Mouse (Mus musculus): ENCODE measurements around the gene Sos2. TPM values are rescaled to one million over a fixed set of nuclear protein-coding genes. Genes with fewer than 3 reads are reported as not detected.
"Not testable (repeated sequence)": the region's sequence is repeated elsewhere in the genome, so short reads cannot be mapped to it uniquely, and the experiment has no call there.

Gene Sos2
- polyA plus RNA-seq, 1 experiment from 2014 or later = 12.4 TPM

DNA sequence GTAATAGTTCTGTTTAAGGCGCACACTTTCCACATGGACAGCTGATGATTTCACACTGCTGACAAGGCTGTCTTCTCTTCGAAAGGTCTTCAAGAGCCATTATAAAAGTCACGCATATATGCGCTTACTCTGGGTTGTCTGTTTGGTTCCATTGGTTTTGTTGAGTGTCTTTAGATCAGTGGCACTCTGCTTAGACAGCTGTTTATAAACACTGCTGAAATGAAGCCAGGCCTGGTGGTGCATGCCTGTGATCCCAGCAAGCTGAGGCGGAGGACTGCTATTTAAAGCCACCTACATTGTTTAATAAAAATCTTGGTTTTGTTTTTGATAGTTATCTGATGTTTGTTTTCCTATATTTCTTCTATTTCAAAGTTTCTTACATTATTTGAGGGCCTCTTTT is 14.9 kb downstream of the Sos2 start:
- H3K36me3 ChIP-seq = peaks cover 14% of the 10 kb centered on the region
- H3K4me3 ChIP-seq (replicated peaks) = no peak overlapping the region
- H3K27me3 ChIP-seq = no peaks in the 10 kb centered on the region
- 97% methylated on average over 5 of the region's 5 CpGs for WGBS
- ATAC-seq = no peak
- no peaks in the 10 kb centered on the region; the same call in 1 of the 2 replicates for H3K9me3 ChIP-seq
- H3K9ac ChIP-seq (replicated peaks) = no peak overlapping the region
- no peaks in the 10 kb centered on the region for H3K4me1 ChIP-seq (replicated peaks)
- H3K27ac ChIP-seq = no peak overlapping the region
- no peak overlapping the region for H3K4me2 ChIP-seq (replicated peaks)

DNA sequence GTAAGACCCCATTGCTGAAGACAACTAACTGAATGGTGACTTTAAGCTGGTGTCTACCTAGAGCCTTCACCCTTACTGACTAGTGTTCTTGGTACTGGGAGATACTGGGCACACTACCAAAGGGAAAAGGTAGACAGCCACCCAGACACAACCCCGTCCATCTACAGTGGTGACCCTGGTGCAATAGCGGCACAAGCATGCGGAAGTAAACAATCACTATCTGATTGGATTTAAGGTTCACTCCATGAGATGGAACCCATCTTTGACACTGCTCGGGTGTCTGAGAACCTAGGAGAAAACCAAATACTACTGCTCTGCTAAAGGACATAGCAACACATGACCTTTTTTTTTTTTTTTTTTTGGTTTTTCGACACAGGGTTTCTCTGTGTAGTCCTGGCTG is 20.0 kb downstream of the Sos2 start:
- 95% methylated on average over 5 of the region's 5 CpGs for WGBS
- H3K36me3 ChIP-seq = peaks cover 11% of the 10 kb centered on the region
- no peak overlapping the region for H3K4me2 ChIP-seq (replicated peaks)
- ATAC-seq = no peak
- H3K9ac ChIP-seq (replicated peaks) = no peak overlapping the region
- no peaks in the 10 kb centered on the region; the same call in 1 of the 2 replicates for H3K9me3 ChIP-seq
- no peaks in the 10 kb centered on the region for H3K4me1 ChIP-seq (replicated peaks)
- H3K27me3 ChIP-seq = no peaks in the 10 kb centered on the region
- H3K27ac ChIP-seq = no peak overlapping the region
- no peak overlapping the region for H3K4me3 ChIP-seq (replicated peaks)

DNA sequence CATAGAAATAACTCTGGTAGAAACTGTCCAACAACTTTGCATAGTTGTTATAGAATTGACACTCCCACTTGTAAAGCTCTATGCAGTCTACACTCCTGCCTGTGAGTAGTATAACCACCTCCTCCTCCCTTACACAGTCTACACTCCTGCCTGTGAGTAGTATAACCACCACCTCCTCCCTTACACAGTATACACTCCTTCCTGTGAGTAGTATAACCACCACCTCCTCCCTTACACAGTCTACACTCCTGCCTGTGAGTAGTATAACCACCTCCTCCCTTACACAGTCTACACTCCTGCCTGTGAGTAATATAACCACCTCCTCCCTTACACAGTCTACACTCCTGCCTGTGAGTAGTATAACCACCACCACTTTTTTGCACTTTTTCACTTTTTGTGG is 27.7 kb downstream of the Sos2 start:
- not testable (repeated sequence) for H3K4me3 ChIP-seq (replicated peaks); H3K4me1 ChIP-seq (replicated peaks); H3K4me2 ChIP-seq (replicated peaks); H3K9me3 ChIP-seq; H3K27ac ChIP-seq; H3K27me3 ChIP-seq; H3K9ac ChIP-seq (replicated peaks)
- ATAC-seq = peak; percentile 94
- peaks cover 22% of the 10 kb centered on the region for H3K36me3 ChIP-seq

DNA sequence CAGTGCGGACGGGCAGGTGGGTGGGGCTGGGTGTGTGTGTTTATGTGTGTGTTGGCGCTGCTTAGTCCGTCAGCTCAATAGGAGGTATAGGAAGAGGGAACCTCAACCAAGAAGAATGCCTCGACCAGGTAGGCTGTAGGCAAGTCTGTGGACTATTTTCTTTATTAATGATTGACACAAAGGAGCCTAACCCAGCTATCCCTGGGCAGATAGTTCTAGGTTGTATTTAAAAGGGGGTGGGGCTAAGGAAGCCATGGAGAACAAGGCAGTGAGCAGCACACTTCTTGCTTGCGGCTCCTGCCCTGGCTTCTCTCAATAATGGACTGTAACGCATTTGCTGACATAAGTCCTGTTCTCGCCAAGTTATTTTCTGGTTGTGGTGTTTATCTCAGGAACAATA is 32.1 kb downstream of the Sos2 start:
- no peak overlapping the region for H3K9ac ChIP-seq (replicated peaks)
- H3K36me3 ChIP-seq = peaks cover 37% of the 10 kb centered on the region
- no peak for ATAC-seq
- no peak overlapping the region for H3K4me2 ChIP-seq (replicated peaks)
- H3K4me3 ChIP-seq (replicated peaks) = no peak overlapping the region
- no peak overlapping the region for H3K27ac ChIP-seq
- H3K27me3 ChIP-seq = no peaks in the 10 kb centered on the region
- 0 out of 2 replicates have a peak, but pooled peaks cover 7% of the 10 kb centered on the region for H3K9me3 ChIP-seq
- 89% methylated on average over 8 of the region's 8 CpGs for WGBS
- no peaks in the 10 kb centered on the region for H3K4me1 ChIP-seq (replicated peaks)

DNA sequence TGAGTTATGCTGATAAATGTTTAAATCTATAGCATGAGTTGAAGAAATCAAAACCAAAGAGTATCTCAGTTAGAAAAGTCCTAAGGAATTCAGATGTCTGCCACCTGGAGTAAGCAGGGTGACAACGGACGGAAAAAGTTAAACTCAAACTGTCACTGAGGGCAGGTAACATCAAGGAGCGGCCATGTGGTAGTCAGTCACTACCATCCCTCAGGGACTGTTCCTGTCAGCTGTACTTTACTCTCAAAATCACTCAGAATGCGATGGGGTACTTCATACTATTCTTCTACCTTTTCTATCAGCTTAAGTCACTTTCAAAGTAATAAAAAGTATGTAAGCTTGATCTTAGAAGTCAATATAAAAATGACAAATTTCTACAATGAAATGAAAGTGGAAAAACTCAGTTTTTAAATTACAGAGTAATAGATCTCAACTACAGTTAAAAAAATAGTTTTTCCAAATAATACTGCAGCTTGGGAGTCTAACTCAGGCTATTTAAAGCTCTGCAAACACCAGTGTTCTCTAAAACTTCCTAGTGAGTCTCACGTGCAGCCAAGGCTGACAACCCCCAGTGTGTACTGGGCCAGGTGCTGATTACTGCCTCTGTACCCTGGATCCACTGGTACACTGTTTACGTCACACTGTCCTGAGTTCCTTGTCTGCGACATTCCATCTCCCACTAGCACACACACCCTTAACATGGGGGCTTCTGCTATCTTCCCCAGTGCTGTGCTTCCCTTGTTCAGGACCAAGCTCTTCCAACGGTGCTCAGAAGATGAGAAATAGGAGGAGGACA is 35.6 kb downstream of the Sos2 start:
- WGBS = 97% methylated on average over 8 of the region's 8 CpGs

DNA sequence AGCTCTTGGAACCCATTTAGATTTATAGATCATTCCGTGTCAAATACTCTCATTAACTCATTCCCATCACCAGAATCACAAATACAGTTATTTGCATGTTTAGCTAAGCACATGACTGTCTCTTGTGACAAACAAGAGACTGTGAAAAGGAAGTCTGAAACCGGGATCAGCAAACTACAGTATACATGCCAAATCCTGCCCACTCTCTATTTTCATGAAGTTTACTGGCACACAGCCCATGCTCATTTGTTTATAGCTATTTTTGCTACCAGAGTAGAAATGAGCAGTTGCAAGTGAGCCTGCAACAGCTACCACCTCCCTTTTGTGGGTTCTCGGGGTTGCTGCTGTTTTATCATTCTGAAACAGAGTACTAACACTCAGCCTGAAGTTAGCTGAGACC is 36.8 kb downstream of the Sos2 start:
- peaks cover 20% of the 10 kb centered on the region for H3K36me3 ChIP-seq
- no peak overlapping the region for H3K4me2 ChIP-seq (replicated peaks)
- no peak overlapping the region for H3K4me3 ChIP-seq (replicated peaks)
- H3K9me3 ChIP-seq = no peaks in the 10 kb centered on the region
- no peak for ATAC-seq
- no peak overlapping the region for H3K27ac ChIP-seq
- no peaks in the 10 kb centered on the region for H3K4me1 ChIP-seq (replicated peaks)
- WGBS = 84% methylated on average over 3 of the region's 3 CpGs
- no peaks in the 10 kb centered on the region for H3K27me3 ChIP-seq
- no peak overlapping the region for H3K9ac ChIP-seq (replicated peaks)

More for the DNA sequence above, 35.6 kb downstream of the Sos2 start:
- Histone ChIP-seq H3K36me3 (peaks cover 18% of the 10 kb centered on the region), H3K4me3 (replicated peaks) (no peak overlapping the region), H3K27ac (no peak overlapping the region), H3K4me2 (replicated peaks) (no peak overlapping the region), H3K4me1 (replicated peaks) (no peaks in the 10 kb centered on the region), H3K9ac (replicated peaks) (no peak overlapping the region), H3K9me3 (no peaks in the 10 kb centered on the region), H3K27me3 (no peaks in the 10 kb centered on the region)
- no peak for ATAC-seq

DNA sequence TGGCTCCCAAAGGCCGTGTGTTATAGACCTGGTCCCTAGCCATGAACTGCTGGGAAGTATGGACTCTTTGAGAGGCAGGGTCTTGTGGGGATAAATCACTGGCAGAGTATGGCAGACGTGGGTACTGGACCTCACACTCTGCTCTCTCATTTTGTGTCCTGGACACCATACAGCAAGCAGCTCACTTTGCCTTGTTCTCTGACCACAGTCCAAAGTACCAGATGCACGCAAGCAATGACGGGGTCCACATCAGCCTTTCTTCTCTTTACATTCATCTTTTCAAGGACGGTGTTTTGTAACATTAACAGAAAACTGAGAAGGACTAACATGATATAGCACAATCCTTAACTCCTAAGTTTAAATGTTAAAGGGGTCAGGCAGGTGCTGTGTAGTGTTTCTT is 38.8 kb downstream of the Sos2 start:
- no peak overlapping the region for H3K27ac ChIP-seq
- no peaks in the 10 kb centered on the region for H3K4me1 ChIP-seq (replicated peaks)
- no peaks in the 10 kb centered on the region for H3K27me3 ChIP-seq
- H3K4me2 ChIP-seq (replicated peaks) = no peak overlapping the region
- H3K9ac ChIP-seq (replicated peaks) = no peak overlapping the region
- no peak for ATAC-seq
- no peaks in the 10 kb centered on the region for H3K9me3 ChIP-seq
- 93% methylated on average over 5 of the region's 5 CpGs for WGBS
- no peak overlapping the region for H3K4me3 ChIP-seq (replicated peaks)
- peaks cover 35% of the 10 kb centered on the region for H3K36me3 ChIP-seq

DNA sequence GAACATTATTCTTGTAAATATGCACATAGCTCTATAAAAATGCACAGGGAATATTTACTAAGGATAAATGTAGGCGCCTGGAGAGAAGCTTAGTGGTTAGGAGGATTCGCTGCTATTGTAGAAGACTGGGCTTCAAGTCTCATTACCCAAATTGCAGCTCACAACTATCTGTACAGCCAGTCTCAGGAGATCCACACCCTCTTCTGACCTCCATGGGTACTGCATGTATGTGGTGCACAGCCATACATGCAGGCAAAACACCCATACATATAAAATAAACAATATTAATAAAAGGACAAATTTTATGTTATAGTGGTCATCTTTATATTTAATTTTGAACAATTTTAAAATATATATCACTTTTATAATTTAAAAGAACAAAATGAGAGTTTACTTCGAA is 46.9 kb downstream of the Sos2 start:
- no peaks in the 10 kb centered on the region for H3K9me3 ChIP-seq
- H3K27ac ChIP-seq = no peak overlapping the region
- H3K27me3 ChIP-seq = no peaks in the 10 kb centered on the region
- H3K9ac ChIP-seq (replicated peaks) = no peak overlapping the region
- H3K4me3 ChIP-seq (replicated peaks) = no peak overlapping the region
- 89% methylated on average over 3 of the region's 3 CpGs for WGBS
- ATAC-seq = no peak
- H3K4me1 ChIP-seq (replicated peaks) = no peaks in the 10 kb centered on the region
- H3K4me2 ChIP-seq (replicated peaks) = no peak overlapping the region
- peaks cover 26% of the 10 kb centered on the region for H3K36me3 ChIP-seq

DNA sequence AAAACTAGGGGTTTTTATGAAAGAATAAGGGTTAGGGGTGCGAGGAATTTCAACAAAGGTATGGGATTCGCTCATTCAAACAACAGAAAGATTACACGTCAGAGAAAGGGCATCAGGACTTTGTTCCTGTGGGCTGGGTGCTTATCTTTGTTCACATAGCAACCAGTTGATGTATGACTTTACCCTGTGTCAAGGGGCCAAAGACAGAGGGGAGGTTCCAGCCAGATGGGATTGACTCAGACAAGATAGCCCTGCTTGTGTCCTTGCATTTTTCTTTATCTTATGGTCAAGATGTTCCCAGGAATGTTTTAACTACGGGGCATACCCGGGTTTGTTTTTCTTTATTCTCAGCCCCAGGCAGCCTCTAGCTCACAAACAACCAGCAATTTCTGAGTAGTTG is 63.1 kb downstream of the Sos2 start:
- 92% methylated on average over 5 of the region's 5 CpGs for WGBS
- not testable (repeated sequence) for H3K27me3 ChIP-seq; H3K4me1 ChIP-seq (replicated peaks); ATAC-seq; H3K9ac ChIP-seq (replicated peaks); H3K4me3 ChIP-seq (replicated peaks); H3K9me3 ChIP-seq; H3K27ac ChIP-seq; H3K4me2 ChIP-seq (replicated peaks)
- H3K36me3 ChIP-seq = peaks cover 35% of the 10 kb centered on the region

DNA sequence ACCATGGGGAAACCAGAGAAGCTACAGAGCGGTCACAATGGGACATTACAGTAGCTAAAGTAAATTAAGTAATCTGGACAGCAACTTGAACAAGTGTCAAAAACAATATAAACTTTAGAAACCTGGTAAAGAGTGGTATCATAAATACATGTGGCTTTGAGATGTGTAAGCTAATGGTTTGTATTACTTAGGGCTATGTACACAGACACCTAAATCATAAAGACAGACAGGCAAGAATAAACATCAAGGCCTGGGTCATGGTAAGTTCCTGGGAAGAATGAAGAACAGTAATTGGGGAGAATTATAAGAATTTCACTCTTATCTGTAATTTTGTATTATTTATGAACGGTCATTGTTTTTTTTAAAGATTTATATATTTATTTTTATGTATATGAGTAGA is 77.3 kb downstream of the Sos2 start:
- peaks cover 35% of the 10 kb centered on the region for H3K36me3 ChIP-seq
- no peak overlapping the region for H3K4me2 ChIP-seq (replicated peaks)
- H3K4me3 ChIP-seq (replicated peaks) = no peak overlapping the region
- no peak for ATAC-seq
- H3K4me1 ChIP-seq (replicated peaks) = no peaks in the 10 kb centered on the region
- WGBS = 95% methylated on average over 2 of the region's 2 CpGs
- H3K27ac ChIP-seq = no peak overlapping the region
- H3K27me3 ChIP-seq = no peaks in the 10 kb centered on the region
- no peak overlapping the region for H3K9ac ChIP-seq (replicated peaks)
- no peaks in the 10 kb centered on the region for H3K9me3 ChIP-seq

DNA sequence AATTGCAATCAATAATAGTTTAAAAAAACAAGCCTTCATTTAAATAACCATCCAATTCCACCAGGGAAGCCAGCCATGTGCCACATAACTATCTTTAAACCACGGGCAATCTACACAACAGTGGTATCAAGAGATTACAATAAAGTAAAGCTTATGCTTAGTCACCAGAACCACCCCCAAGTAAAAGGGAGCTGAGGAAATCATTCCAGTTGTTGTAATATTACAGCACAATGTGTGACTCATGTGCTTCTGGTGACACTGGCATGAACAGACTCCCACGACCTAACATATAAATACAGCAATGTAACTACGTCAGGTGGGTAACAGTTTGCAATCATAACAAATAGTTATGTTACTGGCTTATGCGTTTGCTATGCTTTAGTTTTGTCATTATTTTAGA is 84.2 kb downstream of the Sos2 start:
- H3K27ac ChIP-seq = no peak overlapping the region
- no peak overlapping the region for H3K9ac ChIP-seq (replicated peaks)
- no peaks in the 10 kb centered on the region for H3K9me3 ChIP-seq
- 94% methylated on average over 4 of the region's 4 CpGs for WGBS
- H3K4me2 ChIP-seq (replicated peaks) = no peak overlapping the region
- H3K27me3 ChIP-seq = no peaks in the 10 kb centered on the region
- H3K36me3 ChIP-seq = peaks cover 22% of the 10 kb centered on the region
- H3K4me3 ChIP-seq (replicated peaks) = no peak overlapping the region
- no peak for ATAC-seq
- no peaks in the 10 kb centered on the region for H3K4me1 ChIP-seq (replicated peaks)

DNA sequence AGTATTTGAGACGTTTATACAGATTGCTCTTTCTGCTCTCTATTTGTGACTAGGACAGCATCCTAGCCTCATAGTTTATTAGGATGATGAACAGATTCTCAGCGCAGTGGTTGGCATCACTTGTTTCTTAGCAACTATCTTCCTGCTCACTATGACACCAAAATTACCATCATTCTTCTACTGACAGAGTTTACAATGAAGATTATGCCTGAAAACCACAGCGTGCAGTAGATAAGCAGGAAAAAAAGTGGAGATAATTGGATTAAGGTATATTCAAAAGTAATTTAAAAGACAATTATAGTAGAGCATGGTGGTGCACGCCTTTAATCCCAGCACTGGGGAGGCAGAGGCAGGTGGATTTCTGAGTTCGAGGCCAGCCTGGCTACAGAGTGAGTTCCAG is 88.5 kb downstream of the Sos2 start:
- H3K4me1 ChIP-seq (replicated peaks) = no peaks in the 10 kb centered on the region
- no peak overlapping the region for H3K9ac ChIP-seq (replicated peaks)
- no peaks in the 10 kb centered on the region for H3K9me3 ChIP-seq
- no peak overlapping the region for H3K4me2 ChIP-seq (replicated peaks)
- H3K27ac ChIP-seq = no peak overlapping the region
- H3K4me3 ChIP-seq (replicated peaks) = no peak overlapping the region
- H3K36me3 ChIP-seq = peaks cover 34% of the 10 kb centered on the region
- H3K27me3 ChIP-seq = no peaks in the 10 kb centered on the region
- 84% methylated on average over 5 of the region's 5 CpGs for WGBS
- no peak for ATAC-seq

DNA sequence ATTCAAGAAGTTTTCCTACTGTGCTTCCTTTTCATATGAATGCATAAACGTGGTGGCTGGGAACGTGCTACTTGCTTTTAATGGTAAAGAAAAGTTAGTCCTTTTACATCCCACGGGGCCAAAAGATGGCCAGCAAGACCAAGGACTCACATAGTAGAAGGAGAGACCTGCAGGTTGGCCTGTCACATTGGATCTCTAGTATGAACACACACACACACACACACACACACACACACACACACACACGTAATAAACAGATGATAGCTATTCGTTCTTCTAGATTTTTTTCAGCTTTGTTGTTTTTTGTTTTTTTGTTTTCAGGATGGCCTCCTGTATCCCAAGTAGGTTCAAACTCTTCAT is 98.4 kb downstream of the Sos2 start:
- 43% methylated on average over 5 of the region's 5 CpGs for WGBS
- Histone ChIP-seq H3K4me2 (replicated peaks) (peak overlapping the region; percentile 65), H3K9me3 (no peaks in the 10 kb centered on the region), H3K36me3 (peaks cover 36% of the 10 kb centered on the region), H3K27ac (peak overlapping the region; percentile 79), H3K27me3 (no peaks in the 10 kb centered on the region), H3K4me3 (replicated peaks) (peak overlapping the region; percentile 69), H3K4me1 (replicated peaks) (peaks cover 24% of the 10 kb centered on the region), H3K9ac (replicated peaks) (peak overlapping the region; percentile 89)
- peak; percentile 46; the same call in 1 of the 2 replicates for ATAC-seq
